Mouse (Mus musculus): ENCODE data around the gene Cerk.
"Not testable (repeated sequence)": the region's sequence is repeated elsewhere in the genome, so short reads cannot be mapped to it uniquely, and the experiment has no call there.

The Cerk gene

DNA sequence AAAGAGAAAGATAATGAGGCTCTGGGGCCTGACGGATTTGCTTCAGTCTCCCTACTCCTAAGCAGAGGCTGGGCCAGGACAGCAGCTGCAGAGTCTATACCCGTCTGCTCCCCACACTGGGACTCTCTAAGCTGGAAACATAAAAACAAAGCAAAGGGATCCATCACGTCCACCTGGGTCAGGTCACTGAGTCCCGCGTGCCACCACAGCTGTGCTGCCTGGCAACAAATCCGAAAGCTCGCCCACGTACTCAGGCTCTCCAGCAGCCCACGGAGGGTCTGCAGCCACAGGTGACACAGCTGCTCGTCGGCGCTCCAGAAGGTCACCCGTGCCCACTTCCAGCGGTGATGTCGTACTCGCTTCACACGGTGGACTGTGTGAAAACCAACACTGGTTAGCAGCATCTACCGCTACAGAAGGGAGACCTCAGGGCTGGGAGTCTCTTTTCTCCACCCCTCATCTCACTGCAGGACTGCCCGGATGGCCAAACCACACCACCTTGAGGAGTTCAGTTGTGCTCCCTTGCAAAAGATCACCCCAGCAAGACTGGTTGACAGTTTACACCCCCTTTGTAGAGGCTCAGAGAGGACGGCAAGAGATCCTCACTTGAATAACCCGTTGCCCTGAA, 21.1 kb downstream of the Cerk start:
- no peak for DNase-seq (ENCODE audit: low spot score)

DNA sequence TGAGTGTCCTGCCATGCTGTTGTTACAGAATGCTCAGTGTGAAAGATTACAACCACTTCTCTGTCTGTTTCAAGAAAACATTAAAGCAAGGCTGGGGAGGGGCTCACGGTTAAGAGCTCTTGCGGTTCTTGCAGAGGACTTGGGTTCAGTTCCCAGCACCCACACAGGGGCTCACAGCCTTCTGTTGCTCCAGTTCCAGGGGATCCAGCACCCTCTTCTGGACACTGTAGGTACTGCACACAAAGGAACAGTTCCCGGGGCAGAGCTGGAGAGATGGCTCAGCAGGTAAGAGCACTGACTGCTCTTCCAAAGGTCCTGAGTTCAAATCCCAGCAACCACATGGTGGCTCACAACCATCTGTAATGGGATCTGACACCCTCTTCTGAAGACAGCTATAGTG, 24.1 kb downstream of the Cerk start:
- DNase-seq (ENCODE audit: low spot score): not testable (repeated sequence)

- DNase-seq (ENCODE audit: low spot score): no peak
Measured at GRCm38 (mm10) chr15:86160906-86161305, 25.0 kb downstream of the Cerk start.

- no peak for DNase-seq (ENCODE audit: low spot score)
Measured at GRCm38 (mm10) chr15:86159719-86160118, 26.2 kb downstream of the Cerk start.

DNA sequence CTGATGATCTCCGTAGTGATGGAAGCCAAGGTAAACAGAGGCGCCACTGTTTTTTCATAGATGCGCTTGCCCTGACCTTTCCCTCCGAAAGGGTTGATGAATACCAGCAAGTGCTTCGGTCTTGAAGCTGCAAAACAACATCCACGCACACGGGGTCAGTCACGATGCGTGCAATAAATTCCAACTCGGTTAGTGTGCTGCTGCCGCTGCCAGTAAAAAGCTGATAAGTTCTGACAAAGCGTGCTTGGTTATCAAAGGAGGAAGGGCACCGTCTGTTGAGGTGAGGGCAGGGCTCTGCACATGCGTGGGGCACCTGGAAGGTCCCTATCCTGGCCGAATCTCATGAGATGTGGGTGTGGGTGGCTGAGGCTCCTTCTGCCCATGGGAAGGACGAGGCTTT, 26.8 kb downstream of the Cerk start:
- no peak for DNase-seq (ENCODE audit: low spot score)

DNA sequence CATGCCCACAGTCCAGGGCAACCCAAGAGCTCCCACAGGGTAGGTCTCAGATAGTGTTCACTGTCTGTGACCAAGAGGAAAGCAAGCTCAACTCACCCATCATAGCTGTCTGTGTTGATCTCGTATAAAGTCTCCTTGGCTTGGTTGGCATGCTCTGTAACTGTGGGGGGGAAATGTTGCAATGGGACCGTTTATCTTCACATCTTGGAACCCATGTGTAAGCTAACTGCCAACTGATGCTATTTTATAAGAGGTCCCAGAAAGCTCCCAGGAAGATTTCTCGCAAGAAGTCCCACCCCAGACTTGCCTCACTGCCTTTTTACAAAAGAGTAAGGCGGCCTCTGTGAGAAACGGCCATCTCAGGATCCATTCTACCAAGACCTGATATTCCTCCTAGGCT, 29.4 kb downstream of the Cerk start:
- DNase-seq (ENCODE audit: low spot score): no peak

- DNase-seq (ENCODE audit: low spot score): no peak
Measured at GRCm38 (mm10) chr15:86153481-86153960, 32.4 kb downstream of the Cerk start.

- no peak for DNase-seq (ENCODE audit: low spot score)
Measured at GRCm38 (mm10) chr15:86150593-86150992, 35.3 kb downstream of the Cerk start.

GRCm38 (mm10) chr15:86146922-86147321, 39.0 kb downstream of the Cerk start:
- no peak for DNase-seq (ENCODE audit: low spot score)

- no peak for DNase-seq (ENCODE audit: low spot score)
Measured at GRCm38 (mm10) chr15:86145046-86145445, 40.9 kb downstream of the Cerk start.

GRCm38 (mm10) chr15:86144577-86144976, 41.4 kb downstream of the Cerk start:
- DNase-seq (ENCODE audit: low spot score): no peak

GRCm38 (mm10) chr15:86140323-86140722, 45.6 kb downstream of the Cerk start:
- DNase-seq (ENCODE audit: low spot score): peak; percentile 84

- peak; percentile 46 for DNase-seq (ENCODE audit: low spot score)
Measured at GRCm38 (mm10) chr15:86137638-86138037, 48.3 kb downstream of the Cerk start.

GRCm38 (mm10) chr15:86134941-86135783, 50.8 kb downstream of the Cerk start:
- peak; percentile 93 for DNase-seq (ENCODE audit: low spot score)

DNA sequence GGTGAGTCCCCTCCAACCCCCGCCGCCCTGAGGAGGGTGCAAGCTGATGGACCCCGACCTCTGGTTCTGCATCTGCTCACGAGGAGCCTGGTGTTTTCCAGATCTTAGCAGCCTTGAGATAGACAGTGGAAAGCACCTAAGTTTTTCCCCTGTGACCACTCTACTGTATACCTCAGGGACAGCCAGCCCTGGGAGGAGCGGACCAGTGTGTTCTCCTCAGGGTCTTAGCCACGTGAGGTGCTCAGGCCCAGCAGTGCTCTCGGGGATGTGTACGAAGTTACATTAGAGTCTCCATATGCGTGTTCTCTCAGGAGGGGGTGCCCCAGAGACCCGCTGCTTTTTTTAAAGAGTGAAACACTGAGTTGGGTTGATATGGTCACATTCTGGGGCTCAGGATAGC, 55.3 kb downstream of the Cerk start:
- DNase-seq (ENCODE audit: low spot score): no peak

DNA sequence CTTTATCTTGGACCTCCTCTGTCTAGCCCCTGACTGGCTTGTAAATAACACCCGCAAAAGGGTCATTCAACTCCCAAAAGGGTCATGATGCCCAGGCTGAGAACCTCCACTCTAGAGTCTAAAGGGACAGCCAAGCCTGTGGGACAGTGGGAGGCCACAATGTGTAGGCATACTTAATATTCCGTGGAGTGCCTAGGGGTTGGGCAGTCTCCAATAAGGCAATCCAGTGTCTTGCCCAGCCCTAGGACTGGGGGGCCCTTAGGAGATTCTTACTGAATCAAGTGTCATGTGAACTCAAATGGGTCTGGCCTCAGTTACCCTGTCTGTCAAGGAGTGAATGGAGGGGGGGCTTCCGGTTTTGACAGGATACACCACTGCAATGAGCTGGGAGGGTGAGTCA, 56.9 kb downstream of the Cerk start:
- no peak for DNase-seq (ENCODE audit: low spot score)

- peak; percentile 84 for DNase-seq (ENCODE audit: low spot score)
Measured at GRCm38 (mm10) chr15:86124359-86124758, 61.6 kb downstream of the Cerk start.

DNA sequence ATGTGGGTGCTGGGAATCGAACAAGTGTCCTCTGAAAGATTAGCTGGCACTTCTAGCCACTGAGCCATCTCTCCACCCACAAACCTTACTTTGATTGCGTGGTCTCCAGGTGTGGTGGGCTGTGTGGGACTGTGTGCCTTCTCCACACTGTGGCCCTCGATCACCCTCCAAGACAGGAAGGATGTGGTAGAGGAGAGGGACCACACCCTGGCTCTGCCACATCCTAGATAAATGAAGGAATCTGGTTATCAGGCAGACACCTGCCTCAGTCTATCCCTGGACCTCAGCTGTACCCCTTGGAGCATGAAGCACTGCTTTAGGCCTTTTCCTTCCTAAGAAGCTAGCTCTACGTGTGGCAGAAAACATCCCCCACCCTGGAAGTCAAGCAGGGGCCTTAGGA, 62.5 kb downstream of the Cerk start:
- no peak for DNase-seq (ENCODE audit: low spot score)

- no peak for DNase-seq (ENCODE audit: low spot score)
Measured at GRCm38 (mm10) chr15:86122261-86122949, 63.5 kb downstream of the Cerk start.

GRCm38 (mm10) chr15:86119186-86119585, 66.8 kb downstream of the Cerk start:
- DNase-seq (ENCODE audit: low spot score): no peak

GRCm38 (mm10) chr15:86117115-86118100, 68.5 kb downstream of the Cerk start:
- DNase-seq (ENCODE audit: low spot score): peak; percentile 39

- no peak for DNase-seq (ENCODE audit: low spot score)
Measured at GRCm38 (mm10) chr15:86116421-86116820, 69.5 kb downstream of the Cerk start.

Data from retina, embryonic 14.5 days (tissue).